Mouse (Mus musculus): ENCODE data around the gene Tpra1. TPM values are rescaled to one million over a fixed set of nuclear protein-coding genes. Genes with fewer than 3 reads are reported as not detected.

Gene Tpra1
- total RNA-seq, 2 experiments from 2014 or later, result 25.1 to 30.9 TPM

- no peak for ATAC-seq (replicated peaks; ENCODE audit: poor library complexity, severe bottlenecking)
Observed at GRCm38 (mm10) chr6:88924502-88925275, 22.6 kb downstream of the Tpra1 start.

GRCm38 (mm10) chr6:88925640-88926205 is 23.7 kb downstream of the Tpra1 start:
- ATAC-seq (replicated peaks; ENCODE audit: poor library complexity, severe bottlenecking), result no peak

- ATAC-seq (replicated peaks; ENCODE audit: poor library complexity, severe bottlenecking), result peak; percentile 82
Observed at GRCm38 (mm10) chr6:88926870-88927269, 24.8 kb downstream of the Tpra1 start.

- ATAC-seq (replicated peaks; ENCODE audit: poor library complexity, severe bottlenecking), result peak; percentile 86
Observed at GRCm38 (mm10) chr6:88927595-88927994, 25.5 kb downstream of the Tpra1 start.

- no peak for ATAC-seq (replicated peaks; ENCODE audit: poor library complexity, severe bottlenecking)
Observed at GRCm38 (mm10) chr6:88928026-88928425, 26.0 kb downstream of the Tpra1 start.

- ATAC-seq (replicated peaks; ENCODE audit: poor library complexity, severe bottlenecking), result no peak
Observed at GRCm38 (mm10) chr6:88928576-88928975, 26.5 kb downstream of the Tpra1 start.

- no peak for ATAC-seq (replicated peaks; ENCODE audit: poor library complexity, severe bottlenecking)
Observed at GRCm38 (mm10) chr6:88929451-88929850, 27.4 kb downstream of the Tpra1 start.

GRCm38 (mm10) chr6:88930049-88930448 is 28.0 kb downstream of the Tpra1 start:
- no peak for ATAC-seq (replicated peaks; ENCODE audit: poor library complexity, severe bottlenecking)

GRCm38 (mm10) chr6:88931449-88931848 is 29.4 kb downstream of the Tpra1 start:
- no peak for ATAC-seq (replicated peaks; ENCODE audit: poor library complexity, severe bottlenecking)

- ATAC-seq (replicated peaks; ENCODE audit: poor library complexity, severe bottlenecking), result no peak
Observed at GRCm38 (mm10) chr6:88934132-88934531, 32.1 kb downstream of the Tpra1 start.

- ATAC-seq (replicated peaks; ENCODE audit: poor library complexity, severe bottlenecking), result no peak
Observed at GRCm38 (mm10) chr6:88934816-88935215, 32.8 kb downstream of the Tpra1 start.

GRCm38 (mm10) chr6:88935735-88936276 is 33.8 kb downstream of the Tpra1 start:
- no peak for ATAC-seq (replicated peaks; ENCODE audit: poor library complexity, severe bottlenecking)

GRCm38 (mm10) chr6:88936342-88937213 is 34.5 kb downstream of the Tpra1 start:
- no peak for ATAC-seq (replicated peaks; ENCODE audit: poor library complexity, severe bottlenecking)

GRCm38 (mm10) chr6:88937214-88937549 is 35.1 kb downstream of the Tpra1 start:
- no peak for ATAC-seq (replicated peaks; ENCODE audit: poor library complexity, severe bottlenecking)

GRCm38 (mm10) chr6:88937971-88938663 is 36.1 kb downstream of the Tpra1 start:
- ATAC-seq (replicated peaks; ENCODE audit: poor library complexity, severe bottlenecking), result no peak

GRCm38 (mm10) chr6:88938664-88939055 is 36.6 kb downstream of the Tpra1 start:
- ATAC-seq (replicated peaks; ENCODE audit: poor library complexity, severe bottlenecking), result no peak

- 0 out of 2 replicates have a peak, but pooled peaks have one; percentile 11 for ATAC-seq (replicated peaks; ENCODE audit: poor library complexity, severe bottlenecking)
Observed at GRCm38 (mm10) chr6:88939281-88940089, 37.4 kb downstream of the Tpra1 start.

GRCm38 (mm10) chr6:88940090-88940916 is 38.3 kb downstream of the Tpra1 start:
- peak; percentile 24; the same call in 1 of the 2 replicates for ATAC-seq (replicated peaks; ENCODE audit: poor library complexity, severe bottlenecking)

Data from granulocyte monocyte progenitor cell, adult 5-6 weeks (primary cell).